Mouse (Mus musculus) CD4-positive, CD25-positive, alpha-beta regulatory T cell (primary cell): ENCODE results near the gene Sult2b1. TPM values are rescaled to one million over a fixed set of nuclear protein-coding genes. Genes with fewer than 3 reads are reported as not detected.

Source experiments
- polyA plus RNA-seq: library from polyadenylated mRNA; unstranded; fragments of 100-300 nt; shearing (Covaris generic); gene quantifications from one replicate; pipeline ENCODE4 v1.2.1, GENCODE M21; 2017

Sult2b1 gene
- 3.0 TPM for polyA plus RNA-seq

DNA sequence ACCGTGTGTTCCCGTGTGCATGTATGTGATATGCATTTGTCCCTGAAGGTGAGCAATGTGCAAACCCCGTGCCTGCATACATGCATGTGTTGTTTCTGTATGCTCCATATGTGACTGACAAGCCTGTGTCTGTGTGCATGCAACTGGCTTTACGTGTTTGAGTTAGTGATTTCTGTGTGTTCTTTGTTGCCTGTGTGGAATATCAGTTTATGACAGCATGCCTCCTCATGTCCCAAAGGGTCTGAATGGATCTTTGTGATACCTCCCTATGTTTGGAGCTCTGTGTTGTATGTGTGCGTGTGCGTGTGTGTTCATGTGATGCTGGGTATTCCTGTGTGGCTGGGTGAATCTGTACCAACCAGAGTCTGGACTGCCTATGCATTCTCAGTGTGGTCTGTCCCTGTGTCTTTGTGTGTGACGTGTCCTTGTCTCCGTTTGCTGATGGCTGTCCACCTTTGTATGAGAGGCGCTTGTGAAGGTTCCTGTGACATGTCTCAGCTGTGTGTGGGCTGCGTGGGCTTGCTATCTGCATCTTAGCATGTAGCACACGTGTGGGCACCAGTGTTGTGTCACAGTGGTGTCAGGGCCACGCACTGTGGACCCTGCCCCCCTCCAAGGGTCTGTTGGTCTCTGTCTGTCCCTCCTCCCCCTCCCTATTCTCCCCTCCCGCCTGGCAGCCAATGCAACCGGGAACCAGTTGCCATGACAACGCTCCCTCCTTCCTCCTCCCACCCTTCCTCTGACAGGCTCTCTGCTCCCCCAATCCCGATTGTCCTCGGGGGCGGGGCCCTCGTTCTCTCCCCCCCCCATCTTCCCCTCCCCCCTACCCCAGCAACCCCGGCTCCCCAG lies at the start of gene Sult2b1:
Gene Sult2b1, minus strand, starts transcription at position 146 of the 849 bp plus-strand sequence.

GRCm38 (mm10) chr7:45830427-45831127 lies 46.1 kb upstream of the Sult2b1 start, which contains the start of gene Grwd1:
Gene Grwd1, minus strand, starts transcription at chr7:45830944.

GRCm38 (mm10) chr7:45824598-45824997 lies 40.1 kb upstream of the Sult2b1 start, which contains the start of gene Kcnj14:
Gene Kcnj14, minus strand, starts transcription at chr7:45824782.

GRCm38 (mm10) chr7:45813787-45814779 lies 29.6 kb upstream of the Sult2b1 start, which contains the start of gene Cyth2:
Gene Cyth2, minus strand, starts transcription at chr7:45814581.

DNA sequence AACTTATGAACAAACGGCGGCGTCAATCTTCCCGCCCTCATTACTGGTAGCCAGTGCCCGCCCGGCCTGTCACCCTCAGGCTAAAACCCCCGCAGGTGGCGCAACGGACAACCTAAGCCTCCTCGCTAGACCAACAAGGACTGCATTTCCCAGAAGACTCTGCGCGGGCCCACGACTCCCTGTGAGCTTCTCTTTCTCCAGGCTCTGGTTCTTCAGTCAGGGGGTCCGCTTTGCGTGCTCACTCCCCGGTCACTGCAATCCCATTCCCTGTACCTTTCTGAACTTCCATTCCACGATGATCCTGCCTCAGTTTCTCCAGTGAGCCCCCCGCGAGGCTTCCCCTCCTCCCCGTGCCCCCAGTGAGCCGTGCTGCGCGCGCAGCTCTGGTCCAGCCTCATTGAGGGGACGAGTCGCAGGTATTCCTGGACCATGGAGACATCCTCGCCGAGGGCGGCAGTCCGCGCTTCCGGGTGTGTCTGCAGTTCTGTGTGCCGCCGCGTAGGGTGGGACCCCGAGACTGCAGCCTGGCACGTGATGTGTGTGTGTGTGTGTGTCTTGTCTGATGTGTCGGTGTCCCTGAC lies 868 bp downstream of the Sult2b1 start, which contains the start of gene Lmtk3:
Gene Lmtk3, plus strand, starts transcription at position 228 of the 581 bp plus-strand sequence.

DNA sequence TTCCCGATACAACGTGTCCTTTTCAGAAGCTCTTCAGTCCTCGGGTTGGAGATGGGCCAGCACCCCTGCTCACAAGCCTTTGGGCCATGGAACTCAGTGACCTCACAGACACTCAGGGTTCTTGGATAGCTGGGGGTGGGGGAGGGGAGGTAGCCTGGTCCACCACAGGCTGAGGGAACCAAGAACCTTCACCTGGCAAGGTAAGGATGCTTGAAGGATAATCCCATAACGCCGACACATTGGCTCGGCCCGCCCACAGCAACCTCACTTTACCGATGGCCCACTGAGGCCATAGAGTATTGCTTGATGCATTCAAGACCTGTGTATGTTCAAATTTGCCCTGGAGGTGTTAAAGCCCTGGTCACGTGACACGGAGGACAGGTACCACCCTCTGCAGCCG lies 58.8 kb downstream of the Sult2b1 start, which contains the start of gene Spaca4:
Gene Spaca4, minus strand, starts transcription at position 101 of the 400 bp plus-strand sequence.

DNA sequence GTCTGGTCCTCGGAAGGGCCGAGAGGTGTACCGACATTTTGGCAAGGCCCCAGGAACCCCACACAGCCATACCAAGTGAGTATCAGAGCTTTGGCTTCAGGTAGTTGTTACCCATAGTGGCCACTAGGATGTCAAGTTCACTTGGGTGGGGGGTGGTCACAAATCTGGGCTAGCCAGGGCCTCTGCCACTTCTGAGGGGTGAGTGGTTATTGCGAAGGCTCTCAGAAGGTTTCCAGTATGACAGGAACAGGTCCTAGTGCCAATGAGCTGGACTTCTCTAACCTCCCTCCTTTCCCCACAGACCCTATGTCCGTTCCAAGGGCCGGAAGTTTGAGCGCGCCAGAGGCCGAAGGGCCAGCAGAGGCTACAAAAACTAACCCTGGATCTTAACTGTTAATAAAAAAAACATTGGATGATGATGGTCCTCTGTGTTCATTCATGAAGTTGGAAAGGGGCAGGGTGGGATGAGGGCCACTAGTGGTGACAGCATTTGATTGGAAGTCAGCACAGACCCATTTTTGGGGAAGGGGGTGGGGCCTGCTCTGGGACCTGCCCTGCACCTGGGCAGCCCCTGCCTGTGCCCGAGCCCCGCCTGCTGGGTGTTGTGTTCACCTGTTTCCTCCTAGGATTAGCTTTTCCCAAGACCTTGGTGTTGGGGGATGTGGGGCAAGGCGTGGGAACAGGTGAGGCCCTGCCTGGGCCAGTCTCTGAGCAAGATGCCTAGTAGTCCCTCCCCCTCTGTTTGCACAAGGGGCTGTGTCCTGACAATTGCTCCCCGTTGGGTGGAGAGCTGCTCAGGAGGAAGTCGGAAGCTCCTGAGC lies 63.8 kb downstream of the Sult2b1 start, which contains the start of gene Fam83e:
Gene Fam83e, plus strand, starts transcription at position 800 of the 821 bp plus-strand sequence.

DNA sequence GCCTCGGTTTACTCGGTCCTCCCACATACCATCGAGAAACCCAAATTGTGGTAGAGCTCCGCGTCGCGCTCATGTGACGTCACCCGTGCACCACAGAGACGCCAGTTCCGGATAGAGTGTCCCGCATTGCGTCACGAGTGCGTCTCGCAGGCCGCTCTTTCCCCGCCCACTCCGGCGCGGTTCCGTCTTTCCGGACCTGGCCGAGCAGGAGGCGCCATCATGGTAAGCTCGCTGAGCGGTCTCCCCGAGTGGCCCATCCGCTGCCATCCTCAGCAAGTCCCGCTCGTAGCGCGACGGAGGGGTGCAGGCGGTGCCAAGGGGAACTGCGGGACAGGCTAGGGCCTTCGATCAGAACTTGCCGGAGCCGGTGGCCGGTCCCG lies 66.6 kb downstream of the Sult2b1 start, which contains the start of gene Sphk2:
Gene Sphk2, minus strand, starts transcription at position 85 of the 380 bp plus-strand sequence.

DNA sequence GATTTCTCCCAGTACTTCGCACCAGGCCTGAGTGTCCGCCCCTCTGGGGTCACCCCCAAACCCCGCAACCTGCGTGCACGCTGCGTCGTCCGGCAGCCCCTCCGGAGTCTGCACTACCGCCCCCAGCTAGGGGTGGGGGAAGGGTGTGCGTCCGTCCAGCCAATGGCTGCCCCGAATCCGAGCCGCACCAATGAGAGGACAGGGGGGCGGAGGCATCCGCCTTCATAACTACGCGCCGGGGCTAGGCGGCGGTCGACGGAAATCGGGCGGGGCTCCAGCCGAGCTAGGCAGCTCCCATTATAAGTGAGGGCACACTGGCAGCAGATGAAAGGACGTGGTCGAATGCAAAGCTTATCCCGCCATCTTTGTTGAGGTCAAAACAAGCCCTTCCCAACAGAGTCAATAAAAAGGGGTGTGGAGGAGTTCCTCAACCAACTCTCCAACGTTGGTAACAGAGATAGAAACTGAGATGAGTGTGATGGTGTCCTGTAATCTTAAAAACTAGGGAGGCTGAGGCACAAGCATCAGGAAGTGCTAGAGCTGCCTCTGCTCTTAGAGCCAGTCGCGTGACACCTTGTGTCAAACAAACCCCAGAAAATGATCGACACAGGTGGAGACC lies 69.3 kb downstream of the Sult2b1 start, which contains the start of gene Rpl18:
Gene Rpl18, plus strand, starts transcription at position 368 of the 619 bp plus-strand sequence.

GRCm38 (mm10) chr7:45704730-45705442 lies 79.6 kb downstream of the Sult2b1 start, which contains the start of gene Dbp:
Gene Dbp, plus strand, starts transcription at chr7:45705088.

GRCm38 (mm10) chr7:45699523-45700141 lies 84.8 kb downstream of the Sult2b1 start, which contains the start of gene Car11:
Gene Car11, plus strand, starts transcription at chr7:45699843.

GRCm38 (mm10) chr7:45693921-45694591 lies 90.4 kb downstream of the Sult2b1 start, which contains the start of gene Sec1:
Gene Sec1, minus strand, starts transcription at chr7:45694402.

DNA sequence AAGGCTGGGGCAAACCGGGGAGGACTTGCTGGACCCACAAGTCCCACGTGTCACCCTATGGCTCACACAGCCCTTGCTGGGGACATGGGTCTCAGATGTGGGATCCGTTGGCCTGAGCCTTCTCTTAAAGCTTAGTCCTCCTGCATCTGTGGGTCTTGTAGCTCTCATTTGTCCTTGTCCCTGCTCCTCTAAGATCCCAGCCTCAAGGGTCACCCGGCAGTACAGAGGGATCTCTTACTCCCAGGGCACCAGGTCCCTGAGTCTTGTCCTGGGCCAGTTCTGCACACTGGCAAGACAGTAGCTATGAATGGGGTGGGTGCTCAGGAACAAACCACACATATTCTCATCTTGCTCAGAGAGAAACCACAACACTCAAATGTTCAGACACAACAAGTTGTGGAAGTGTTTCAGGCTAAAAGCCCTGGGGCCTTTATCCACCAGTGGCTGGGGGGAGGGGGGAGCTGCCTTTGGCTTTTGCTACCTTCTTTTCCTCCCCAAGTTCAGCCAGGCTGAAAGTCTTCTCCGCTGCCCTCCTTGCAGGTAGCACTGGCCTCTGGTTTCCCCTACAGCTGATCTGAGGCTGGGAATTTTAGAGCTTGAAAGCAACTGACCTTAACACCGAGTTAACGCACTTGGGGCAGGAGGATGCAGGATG lies 100.9 kb downstream of the Sult2b1 start, which contains the start of gene Ntn5:
Gene Ntn5, plus strand, starts transcription at position 627 of the 655 bp plus-strand sequence.

